Mouse (Mus musculus): Measurements from ENCODE around the gene Rtn4. TPM values are rescaled to one million over a fixed set of nuclear protein-coding genes. Genes with fewer than 3 reads are reported as not detected.

Rtn4 gene
- total and polyA plus RNA-seq, 2 experiments = 38.7 to 156 TPM

DNA sequence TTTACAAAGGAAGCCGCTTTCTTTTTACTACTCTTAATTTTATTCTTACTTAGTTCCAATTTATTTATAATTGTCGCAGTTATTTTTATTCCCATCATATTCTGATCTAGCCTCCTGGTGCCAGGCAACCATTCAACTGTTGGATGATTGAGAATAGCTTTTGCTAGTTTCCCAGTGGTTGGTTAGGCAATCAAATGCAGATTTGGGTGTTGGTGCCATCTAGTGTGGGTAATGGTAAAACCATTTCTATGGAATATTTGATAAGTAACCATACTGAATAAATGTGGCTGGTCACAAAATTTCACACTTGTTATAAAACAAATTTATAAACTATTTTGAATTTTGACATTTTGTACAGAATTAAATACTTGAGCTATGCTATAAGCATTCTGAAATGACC lies 22.0 kb downstream of the Rtn4 start:
- Histone ChIP-seq H3K79me2 (ENCODE audit: control insufficient read depth, insufficient read depth, low read length) (peaks cover 3% of the 10 kb centered on the region; the same call in 1 of the 2 replicates), H3K27me3 (ENCODE audit: control insufficient read depth, insufficient read depth, low read length) (no peaks in the 10 kb centered on the region), H3K4me3 (ENCODE audit: insufficient read depth, low read depth, low read length) (no peak overlapping the region), H3K27ac (replicated peaks; ENCODE audit: insufficient read depth, low read depth, low read length) (no peak overlapping the region), H3K4me1 (ENCODE audit: control insufficient read depth, insufficient read depth, low read length) (peaks cover 3% of the 10 kb centered on the region; the same call in 1 of the 2 replicates), H3K9ac (ENCODE audit: low read depth, low read length) (no peak overlapping the region), H3K36me3 (ENCODE audit: control insufficient read depth, insufficient read depth, low read length) (no peaks in the 10 kb centered on the region)
- DNase-seq (ENCODE audit: extremely low read depth, low read depth, low spot score) = peak; percentile 56
- peak; percentile 52; the same call in 1 of the 2 replicates for TF ChIP-seq CTCF (IDR thresholded peaks at IDR 0.05; ENCODE audit: low read depth, low read length)
- no peak for TF ChIP-seq POLR2A (IDR thresholded peaks at IDR 0.05; ENCODE audit: extremely low read depth, insufficient read depth, low read length)
- 83% methylated on average over 2 of the region's 2 CpGs for WGBS

DNA sequence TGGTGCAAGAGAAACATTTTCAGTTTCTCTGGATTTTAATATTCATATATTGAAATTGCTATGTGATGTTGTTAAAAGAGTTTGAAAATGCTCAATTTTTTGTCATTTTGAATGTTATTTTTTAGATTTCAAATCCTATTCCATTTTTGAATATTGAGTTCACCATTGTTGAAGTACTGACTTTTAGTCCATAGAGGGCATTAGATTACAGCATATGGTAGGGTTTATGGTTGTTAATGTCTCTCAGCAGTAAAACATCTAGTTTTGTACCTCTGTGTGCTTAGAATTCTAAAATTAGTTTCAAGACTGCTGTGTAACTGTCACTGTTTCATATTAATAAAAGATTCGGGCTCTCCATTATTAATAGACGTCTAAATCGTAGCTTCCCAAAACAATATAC lies 22.8 kb downstream of the Rtn4 start:
- Histone ChIP-seq H3K27me3 (ENCODE audit: control insufficient read depth, insufficient read depth, low read length) (no peaks in the 10 kb centered on the region), H3K79me2 (ENCODE audit: control insufficient read depth, insufficient read depth, low read length) (peaks cover 3% of the 10 kb centered on the region; the same call in 1 of the 2 replicates), H3K9ac (ENCODE audit: low read depth, low read length) (no peak overlapping the region), H3K36me3 (ENCODE audit: control insufficient read depth, insufficient read depth, low read length) (no peaks in the 10 kb centered on the region), H3K4me1 (ENCODE audit: control insufficient read depth, insufficient read depth, low read length) (peaks cover 3% of the 10 kb centered on the region; the same call in 1 of the 2 replicates), H3K4me3 (ENCODE audit: insufficient read depth, low read depth, low read length) (no peak overlapping the region), H3K27ac (replicated peaks; ENCODE audit: insufficient read depth, low read depth, low read length) (no peak overlapping the region)
- TF ChIP-seq CTCF (IDR thresholded peaks at IDR 0.05; ENCODE audit: low read depth, low read length) (no peak), POLR2A (IDR thresholded peaks at IDR 0.05; ENCODE audit: extremely low read depth, insufficient read depth, low read length) (no peak)
- no peak for DNase-seq (ENCODE audit: extremely low read depth, low read depth, low spot score)
- 74% methylated on average over 3 of the region's 3 CpGs for WGBS

DNA sequence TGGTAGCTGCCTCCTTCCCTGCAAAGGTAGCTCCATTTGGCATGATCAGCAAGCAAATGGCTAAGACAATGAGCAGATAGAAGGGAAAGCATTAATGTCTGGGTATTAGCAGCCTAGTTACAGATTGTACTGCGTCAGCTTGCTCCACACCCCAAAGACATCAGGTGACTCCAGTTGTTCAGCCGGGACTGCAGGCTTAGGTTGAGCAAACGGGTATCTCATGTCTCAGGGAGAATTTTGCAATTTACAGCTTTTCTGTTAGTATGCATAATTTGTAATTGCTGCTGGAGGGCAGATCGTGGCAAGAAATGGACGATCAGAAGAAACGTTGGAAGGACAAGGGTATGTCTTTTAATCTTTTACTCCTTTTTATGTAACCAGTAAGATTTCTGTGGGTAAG lies 25.8 kb downstream of the Rtn4 start:
- Histone ChIP-seq H3K79me2 (ENCODE audit: control insufficient read depth, insufficient read depth, low read length) (peaks cover 5% of the 10 kb centered on the region; the same call in 1 of the 2 replicates), H3K27ac (replicated peaks; ENCODE audit: insufficient read depth, low read depth, low read length) (no peak overlapping the region), H3K9ac (ENCODE audit: low read depth, low read length) (no peak overlapping the region), H3K27me3 (ENCODE audit: control insufficient read depth, insufficient read depth, low read length) (no peaks in the 10 kb centered on the region), H3K4me3 (ENCODE audit: insufficient read depth, low read depth, low read length) (peak overlapping the region; percentile 53), H3K36me3 (ENCODE audit: control insufficient read depth, insufficient read depth, low read length) (no peaks in the 10 kb centered on the region), H3K4me1 (ENCODE audit: control insufficient read depth, insufficient read depth, low read length) (peaks cover 3% of the 10 kb centered on the region; the same call in 1 of the 2 replicates)
- TF ChIP-seq POLR2A (IDR thresholded peaks at IDR 0.05; ENCODE audit: extremely low read depth, insufficient read depth, low read length) = no peak
- TF ChIP-seq CTCF (IDR thresholded peaks at IDR 0.05; ENCODE audit: low read depth, low read length) = no peak
- peak; percentile 82 for DNase-seq (ENCODE audit: extremely low read depth, low read depth, low spot score)
- WGBS = 12% methylated on average over 6 of the region's 6 CpGs

DNA sequence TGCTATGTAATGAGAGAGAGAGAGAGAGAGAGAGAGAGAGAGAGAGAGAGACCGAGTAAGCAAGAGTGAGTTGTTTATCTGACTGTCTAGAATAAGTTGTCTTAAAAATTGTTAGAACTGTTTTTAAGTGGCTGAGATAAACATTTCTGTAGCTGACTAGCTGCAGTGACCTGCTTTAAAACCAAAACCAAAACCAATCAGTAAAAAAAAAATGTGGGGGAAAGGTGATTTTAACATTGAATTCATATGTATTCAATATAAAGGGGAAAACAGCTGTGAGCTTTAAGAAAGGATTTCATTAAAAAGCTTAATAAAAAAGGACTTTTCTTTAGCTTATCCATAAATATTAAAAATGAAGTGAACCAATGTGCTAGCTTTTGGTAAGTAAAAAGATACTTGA lies 26.9 kb downstream of the Rtn4 start:
- WGBS = 3% methylated on average over 1 of the region's 1 CpGs
- H3K4me3 ChIP-seq (ENCODE audit: insufficient read depth, low read depth, low read length) = peak overlapping the region; percentile 55; the same call in 1 of the 2 replicates
- TF ChIP-seq CTCF (IDR thresholded peaks at IDR 0.05; ENCODE audit: low read depth, low read length) (no peak), POLR2A (IDR thresholded peaks at IDR 0.05; ENCODE audit: extremely low read depth, insufficient read depth, low read length) (no peak)
- H3K4me1 ChIP-seq (ENCODE audit: control insufficient read depth, insufficient read depth, low read length) = peaks cover 3% of the 10 kb centered on the region; the same call in 1 of the 2 replicates
- no peak overlapping the region for H3K27ac ChIP-seq (replicated peaks; ENCODE audit: insufficient read depth, low read depth, low read length)
- DNase-seq (ENCODE audit: extremely low read depth, low read depth, low spot score) = peak; percentile 68
- no peaks in the 10 kb centered on the region for H3K36me3 ChIP-seq (ENCODE audit: control insufficient read depth, insufficient read depth, low read length)
- H3K79me2 ChIP-seq (ENCODE audit: control insufficient read depth, insufficient read depth, low read length) = peaks cover 5% of the 10 kb centered on the region; the same call in 1 of the 2 replicates
- H3K9ac ChIP-seq (ENCODE audit: low read depth, low read length) = no peak overlapping the region
- no peaks in the 10 kb centered on the region for H3K27me3 ChIP-seq (ENCODE audit: control insufficient read depth, insufficient read depth, low read length)

DNA sequence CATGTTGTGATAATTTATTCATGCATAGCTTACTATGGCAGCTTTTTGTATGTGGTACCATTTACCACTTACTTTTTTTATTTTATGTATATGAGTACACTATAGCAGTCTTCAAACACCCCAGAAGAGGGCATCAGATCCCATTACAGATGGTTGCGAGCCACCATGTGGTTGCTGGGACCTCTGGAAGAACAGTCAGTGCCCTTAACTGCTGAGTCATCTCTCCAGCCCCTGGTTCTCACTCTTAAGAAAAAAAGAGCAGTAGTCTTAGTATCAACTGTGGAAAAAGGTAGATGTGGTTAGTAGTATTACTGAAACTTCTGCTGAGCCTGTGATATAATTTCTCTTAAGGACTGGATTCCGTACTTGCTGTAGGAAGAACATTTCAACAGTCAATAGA lies 31.5 kb downstream of the Rtn4 start:
- no peak for DNase-seq (ENCODE audit: extremely low read depth, low read depth, low spot score)
- Histone ChIP-seq H3K9ac (ENCODE audit: low read depth, low read length) (no peak overlapping the region), H3K27ac (replicated peaks; ENCODE audit: insufficient read depth, low read depth, low read length) (no peak overlapping the region), H3K4me1 (ENCODE audit: control insufficient read depth, insufficient read depth, low read length) (no peaks in the 10 kb centered on the region; the same call in 1 of the 2 replicates), H3K4me3 (ENCODE audit: insufficient read depth, low read depth, low read length) (no peak overlapping the region), H3K36me3 (ENCODE audit: control insufficient read depth, insufficient read depth, low read length) (no peaks in the 10 kb centered on the region), H3K27me3 (ENCODE audit: control insufficient read depth, insufficient read depth, low read length) (no peaks in the 10 kb centered on the region), H3K79me2 (ENCODE audit: control insufficient read depth, insufficient read depth, low read length) (peaks cover 8% of the 10 kb centered on the region; the same call in 1 of the 2 replicates)
- WGBS = 93% methylated on average over 2 of the region's 2 CpGs
- no peak for TF ChIP-seq CTCF (IDR thresholded peaks at IDR 0.05; ENCODE audit: low read depth, low read length)
- TF ChIP-seq POLR2A (IDR thresholded peaks at IDR 0.05; ENCODE audit: extremely low read depth, insufficient read depth, low read length) = no peak

DNA sequence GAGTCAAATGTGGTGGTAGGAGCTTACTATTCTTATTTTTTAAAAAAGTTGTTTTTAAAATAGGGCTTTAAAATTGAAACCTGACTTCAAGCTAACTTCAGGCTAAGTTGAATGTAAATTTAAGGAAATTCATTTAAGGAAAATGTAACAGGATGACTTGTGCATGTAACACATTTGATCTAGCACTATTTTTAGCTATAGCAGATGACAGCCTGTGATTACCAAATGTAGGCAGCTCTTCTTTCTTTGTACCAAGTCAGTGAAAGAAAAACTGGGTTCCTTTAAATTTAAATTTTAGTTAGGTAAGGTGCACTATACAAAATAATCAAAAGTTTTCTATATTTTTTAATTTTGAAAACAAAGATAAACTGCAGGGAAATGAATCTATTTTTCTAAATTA lies 32.4 kb downstream of the Rtn4 start:
- DNase-seq (ENCODE audit: extremely low read depth, low read depth, low spot score) = no peak
- peaks cover 8% of the 10 kb centered on the region; the same call in 1 of the 2 replicates for H3K79me2 ChIP-seq (ENCODE audit: control insufficient read depth, insufficient read depth, low read length)
- H3K4me1 ChIP-seq (ENCODE audit: control insufficient read depth, insufficient read depth, low read length) = no peaks in the 10 kb centered on the region; the same call in 1 of the 2 replicates
- H3K27me3 ChIP-seq (ENCODE audit: control insufficient read depth, insufficient read depth, low read length) = no peaks in the 10 kb centered on the region
- H3K9ac ChIP-seq (ENCODE audit: low read depth, low read length) = no peak overlapping the region
- TF ChIP-seq POLR2A (IDR thresholded peaks at IDR 0.05; ENCODE audit: extremely low read depth, insufficient read depth, low read length) = no peak
- no peak for TF ChIP-seq CTCF (IDR thresholded peaks at IDR 0.05; ENCODE audit: low read depth, low read length)
- H3K36me3 ChIP-seq (ENCODE audit: control insufficient read depth, insufficient read depth, low read length) = no peaks in the 10 kb centered on the region
- H3K27ac ChIP-seq (replicated peaks; ENCODE audit: insufficient read depth, low read depth, low read length) = no peak overlapping the region
- H3K4me3 ChIP-seq (ENCODE audit: insufficient read depth, low read depth, low read length) = no peak overlapping the region
